Mouse (Mus musculus) thymus, postnatal 0 days (tissue): ENCODE measurements around the gene Stat2. TPM values are rescaled to one million over a fixed set of nuclear protein-coding genes. Genes with fewer than 3 reads are reported as not detected.
"Not testable (repeated sequence)": the region's sequence is repeated elsewhere in the genome, so short reads cannot be mapped to it uniquely, and the experiment has no call there.

ENCODE experiments used
- DNase-seq: peaks from one replicate; pipeline ENCODE4 v3.0.0-alpha.2; 2015; ENCODE audit warnings: low spot score
- polyA plus RNA-seq: library from polyadenylated mRNA; unstranded; fragments of >200 nt; fragmentation: Nextera tagmentation; extraction: Ambion mirVana; gene quantifications from 2 replicates; pipeline ENCODE4 v1.2.1, GENCODE M21; 2015

Gene Stat2
- polyA plus RNA-seq, 1 experiment from 2014 or later: 25.1 TPM

DNA sequence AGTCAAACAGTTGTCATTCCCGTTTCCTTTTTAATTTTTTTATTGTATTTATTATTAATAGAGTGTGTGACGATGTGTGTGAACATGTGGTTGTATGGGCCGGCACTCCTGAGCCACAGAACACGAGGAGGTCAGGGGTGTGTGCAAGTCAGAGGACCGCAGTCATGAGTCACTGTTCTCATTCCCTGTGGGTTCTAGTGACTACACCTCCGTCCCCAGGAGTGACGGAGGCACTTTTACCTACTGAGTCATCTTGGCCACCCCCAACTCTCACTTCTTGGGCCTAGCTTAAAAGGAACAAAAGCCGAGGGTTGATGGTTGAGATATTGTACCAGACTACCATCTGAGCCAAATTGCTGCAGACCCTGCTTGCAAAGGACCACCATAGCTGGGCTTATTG lies 14.0 kb upstream of the Stat2 start:
- DNase-seq: no peak

DNA sequence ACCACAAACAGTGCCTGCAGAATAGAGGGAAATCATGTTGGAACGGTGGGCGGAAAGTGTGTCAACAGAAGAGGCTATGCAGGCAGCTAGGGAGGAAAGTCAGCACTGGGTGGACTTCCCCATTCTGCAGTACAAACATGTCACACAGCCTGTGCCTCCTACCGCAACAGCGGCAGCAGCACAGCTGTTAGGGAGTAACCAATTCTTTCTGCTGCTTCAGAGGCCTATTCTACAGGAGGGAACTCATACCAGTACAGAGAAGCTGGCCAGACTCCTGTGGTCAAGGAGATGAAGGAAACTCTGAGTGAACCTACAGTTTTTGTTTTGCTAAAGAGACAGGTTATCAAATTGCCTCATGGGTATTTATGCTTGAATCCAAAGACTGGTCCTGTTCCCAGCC lies 11.4 kb upstream of the Stat2 start:
- DNase-seq: peak; percentile 54

DNA sequence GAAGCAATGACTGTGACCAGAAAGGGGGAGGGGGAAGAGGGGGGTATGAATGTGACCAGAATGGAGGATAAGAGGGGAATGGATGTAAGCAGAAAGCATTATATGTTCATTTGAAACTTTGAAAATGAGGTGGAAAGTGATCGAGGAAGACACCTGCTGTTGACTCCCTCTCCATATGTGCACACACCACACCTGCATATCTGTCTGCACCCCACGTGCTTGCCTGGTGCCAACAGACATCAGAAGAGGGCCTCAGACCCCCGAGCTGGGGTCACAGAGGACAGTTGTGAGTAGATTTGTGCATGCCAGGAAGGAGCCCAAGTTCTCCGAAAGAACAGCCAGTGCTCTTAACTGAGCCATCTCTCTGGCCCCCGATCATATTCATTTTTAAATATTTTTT lies 10.4 kb upstream of the Stat2 start:
- peak; percentile 52 for DNase-seq

DNA sequence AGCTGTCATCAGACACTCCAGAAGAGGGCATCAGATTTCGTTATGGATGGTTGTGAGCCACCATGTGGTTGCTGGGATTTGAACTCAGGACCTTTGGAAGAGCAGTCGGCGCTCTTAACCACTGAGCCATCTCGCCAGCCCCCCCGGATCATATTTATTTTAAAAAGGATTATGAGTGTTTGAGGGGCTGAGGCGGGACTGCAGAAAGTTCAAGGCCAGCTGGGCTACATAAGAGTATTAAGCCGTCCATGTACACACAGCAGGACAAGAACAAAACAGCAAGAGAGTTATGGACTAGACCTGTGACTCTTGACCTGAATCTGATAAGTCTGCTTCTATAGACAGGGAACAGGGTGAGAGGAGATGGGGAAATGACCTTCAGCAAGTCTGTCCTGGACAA lies 10.0 kb upstream of the Stat2 start:
- DNase-seq: not testable (repeated sequence)

DNA sequence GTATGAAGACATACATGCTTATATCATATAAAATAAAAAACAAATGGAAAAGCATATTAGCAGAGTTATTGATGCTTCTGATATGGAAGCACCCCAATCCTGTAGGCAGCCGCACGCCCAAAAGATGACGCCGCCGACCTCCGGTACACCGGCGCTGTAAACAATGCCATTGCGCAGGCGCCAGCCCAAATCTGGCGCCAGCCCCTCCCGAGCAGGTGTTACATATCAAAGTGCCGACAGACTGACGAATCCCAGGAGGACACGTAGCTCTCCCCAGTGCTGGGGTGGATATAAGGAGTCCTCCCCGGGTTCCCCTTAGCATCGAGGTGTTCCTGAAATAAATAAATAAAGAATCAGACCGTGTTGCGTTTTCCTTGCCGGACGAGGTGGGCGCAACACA lies 8.1 kb upstream of the Stat2 start:
- DNase-seq: no peak

DNA sequence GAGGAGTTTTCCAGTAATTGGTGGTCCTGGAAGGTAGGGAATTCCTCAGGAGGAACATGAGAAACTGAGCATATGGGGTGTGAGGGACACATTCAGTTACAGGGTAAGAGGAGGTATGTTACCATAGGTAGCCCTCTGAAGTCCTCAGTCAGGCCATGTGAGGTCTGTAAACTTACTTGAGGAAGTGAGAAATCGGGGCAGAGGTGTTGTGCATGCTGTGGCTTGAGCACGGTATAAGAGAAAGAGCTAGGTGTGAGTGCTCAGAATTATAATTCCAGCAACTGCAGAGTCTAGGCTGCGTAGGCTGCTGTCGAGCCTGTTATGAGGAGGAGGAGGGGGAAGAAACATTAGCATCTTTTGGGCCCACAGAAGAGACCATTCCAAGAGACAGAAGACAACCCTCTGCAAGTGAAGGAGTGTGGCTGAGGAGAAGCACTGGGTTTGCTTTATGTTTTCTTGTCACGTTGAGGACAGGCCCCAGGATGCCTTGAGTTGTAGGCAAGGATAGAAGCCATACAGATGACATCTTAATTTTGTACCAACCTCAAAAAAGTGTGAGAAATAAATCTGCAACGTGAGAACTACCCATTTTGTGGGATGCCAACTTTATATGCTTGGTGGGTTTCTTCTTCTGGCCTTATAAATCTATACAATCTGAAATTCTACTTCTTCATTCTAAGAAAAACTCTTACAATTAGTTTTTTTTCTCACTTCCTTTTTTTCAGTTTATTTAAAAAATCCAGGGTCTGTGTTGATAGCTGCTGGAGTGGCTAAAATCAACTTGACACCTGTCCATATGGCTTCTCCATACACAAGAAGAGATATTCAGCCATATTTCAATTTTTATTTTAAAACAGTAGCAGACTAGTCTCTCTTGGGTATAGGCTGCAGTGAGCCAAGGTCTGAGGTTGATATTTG lies 6.7 kb upstream of the Stat2 start:
- DNase-seq: no peak

DNA sequence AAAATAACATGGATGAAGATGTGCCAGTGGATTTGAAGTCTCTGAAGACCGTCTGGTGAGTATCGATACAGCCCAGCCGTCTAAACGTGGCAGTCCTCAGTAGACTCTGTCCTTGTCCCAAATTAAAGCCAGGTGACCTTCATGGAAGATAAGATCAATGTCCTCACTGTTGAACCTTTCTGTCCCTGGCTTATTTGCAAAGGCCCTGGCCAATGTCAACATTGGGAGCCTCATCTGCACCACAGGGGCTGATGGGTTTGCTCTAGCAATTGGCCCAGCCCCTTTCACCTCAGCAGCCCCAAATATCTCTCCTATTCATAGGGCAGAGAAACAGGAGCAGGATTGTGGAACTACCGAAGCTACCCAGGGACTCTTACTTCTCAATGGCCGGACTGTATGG lies 2.0 kb upstream of the Stat2 start, which contains the start of gene Apof:
Gene Apof (plus strand): TSS at position 301 of the 400 bp plus-strand sequence.
- no peak for DNase-seq

DNA sequence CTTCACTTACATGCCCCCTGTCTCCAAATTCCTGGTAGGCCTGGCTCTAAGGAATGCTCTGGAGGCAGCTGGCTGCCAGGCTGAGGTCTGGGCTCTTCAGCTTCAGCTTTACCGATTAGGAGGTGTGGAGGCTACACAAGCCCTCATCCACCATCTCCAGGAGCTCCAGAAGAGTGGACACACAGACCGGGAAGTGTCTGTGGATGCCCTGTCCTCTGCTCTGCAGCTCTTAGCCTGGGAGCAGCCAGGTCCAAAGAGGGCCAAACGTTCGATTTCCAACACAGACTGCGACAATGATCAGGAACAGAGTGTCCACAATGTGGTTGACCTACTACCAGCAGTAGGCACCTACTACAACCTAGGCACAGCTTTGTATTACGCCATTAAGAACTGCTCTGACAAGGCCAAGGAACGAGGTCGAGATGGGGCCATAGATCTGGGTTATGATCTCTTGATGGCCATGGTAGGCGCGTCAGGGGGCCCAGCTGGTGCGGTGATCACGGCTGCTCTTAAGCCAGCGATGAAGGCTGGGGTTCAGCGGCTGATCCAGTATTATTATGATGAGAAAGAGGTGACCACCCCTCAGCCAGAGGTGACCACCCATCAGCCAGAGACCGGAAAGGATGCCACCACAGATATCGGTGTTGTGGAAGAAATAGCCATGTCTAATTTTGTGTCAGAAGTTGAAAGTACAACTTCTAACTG lies 1.0 kb upstream of the Stat2 start:
- DNase-seq: no peak

DNA sequence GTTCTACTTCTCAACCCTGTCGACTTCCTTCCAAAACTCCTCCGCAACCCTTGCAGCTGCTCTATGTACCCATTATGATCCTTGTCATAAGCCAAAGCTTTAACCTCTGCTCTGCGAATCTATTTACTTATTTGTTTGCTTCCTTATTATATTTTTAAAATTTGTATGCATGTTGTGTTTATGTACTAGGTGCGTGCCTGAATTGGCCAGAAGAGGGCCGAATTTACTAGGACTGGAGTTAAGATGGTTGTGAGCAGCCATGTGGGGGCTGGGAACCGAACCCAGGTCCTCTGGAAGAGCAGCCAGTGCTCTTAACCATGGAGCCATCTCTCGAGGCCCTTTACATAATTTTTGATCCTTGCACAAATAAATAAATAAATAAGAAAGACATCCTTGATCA lies 507 bp downstream of the Stat2 start:
- DNase-seq: no peak

DNA sequence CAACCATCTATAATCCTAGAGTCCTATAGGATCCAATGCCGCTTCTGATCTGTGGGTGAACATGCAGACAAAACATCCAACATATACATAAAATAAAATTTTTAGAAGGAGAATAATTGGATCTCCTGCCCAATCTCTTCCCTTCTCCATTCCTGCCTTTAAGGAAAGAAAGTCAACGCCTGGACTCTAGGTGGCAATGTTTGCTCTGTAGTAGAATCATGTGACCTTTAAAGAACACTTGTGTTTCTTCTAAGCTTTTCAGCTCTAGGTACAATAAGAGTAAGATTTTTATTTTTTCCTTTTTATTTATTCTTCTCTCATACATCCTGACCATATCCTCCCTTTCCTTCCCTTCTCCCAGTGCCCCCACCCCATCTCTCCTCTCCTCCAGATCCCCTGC lies 1.5 kb downstream of the Stat2 start:
- DNase-seq: peak; percentile 18

DNA sequence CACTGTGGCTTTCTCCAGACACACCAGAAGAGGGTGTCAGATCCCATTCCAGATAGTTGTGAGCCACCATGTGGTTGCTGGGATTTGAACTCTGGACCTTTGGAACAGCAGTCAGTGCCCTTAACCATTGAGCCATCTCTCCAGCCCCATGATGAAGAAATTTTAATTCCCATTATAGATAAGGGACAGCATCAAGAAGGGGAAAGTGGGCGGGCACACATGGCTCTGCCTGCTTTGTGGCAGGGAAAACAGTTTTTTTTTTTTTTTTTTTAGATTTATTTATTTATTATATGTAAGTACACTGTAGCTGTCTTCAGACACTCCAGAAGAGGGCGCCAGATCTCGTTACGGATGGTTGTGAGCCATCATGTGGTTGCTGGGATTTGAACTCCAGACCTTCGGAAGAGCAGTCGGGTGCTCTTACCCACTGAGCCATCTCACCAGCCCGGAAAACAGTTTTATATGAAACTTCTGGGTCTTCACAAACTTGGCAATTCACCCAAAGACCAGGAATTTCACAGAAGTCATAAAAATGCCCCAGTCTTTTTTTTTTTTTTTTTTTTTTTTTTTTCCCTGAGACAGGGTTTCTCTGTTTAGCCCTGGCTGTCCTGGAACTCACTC lies 2.6 kb downstream of the Stat2 start:
- not testable (repeated sequence) for DNase-seq

DNA sequence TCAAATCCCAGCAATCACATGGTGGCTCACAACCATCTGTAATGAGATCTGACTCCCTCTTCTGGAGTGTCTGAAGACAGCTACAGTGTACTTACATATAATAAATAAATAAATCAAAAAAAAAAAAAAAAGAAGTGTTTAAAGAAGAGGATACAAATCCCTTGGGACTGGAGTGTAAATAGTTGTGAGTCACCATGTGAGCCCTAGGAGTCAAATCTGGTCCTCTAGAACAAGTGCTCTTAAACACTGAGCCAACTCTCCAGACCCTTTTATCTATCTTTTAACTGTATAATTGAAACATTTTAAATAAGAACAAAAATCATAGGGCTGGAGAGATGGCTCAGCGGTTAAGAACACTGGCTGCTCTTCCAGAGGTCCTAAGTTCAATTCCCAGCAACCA lies 5.0 kb downstream of the Stat2 start:
- not testable (repeated sequence) for DNase-seq

DNA sequence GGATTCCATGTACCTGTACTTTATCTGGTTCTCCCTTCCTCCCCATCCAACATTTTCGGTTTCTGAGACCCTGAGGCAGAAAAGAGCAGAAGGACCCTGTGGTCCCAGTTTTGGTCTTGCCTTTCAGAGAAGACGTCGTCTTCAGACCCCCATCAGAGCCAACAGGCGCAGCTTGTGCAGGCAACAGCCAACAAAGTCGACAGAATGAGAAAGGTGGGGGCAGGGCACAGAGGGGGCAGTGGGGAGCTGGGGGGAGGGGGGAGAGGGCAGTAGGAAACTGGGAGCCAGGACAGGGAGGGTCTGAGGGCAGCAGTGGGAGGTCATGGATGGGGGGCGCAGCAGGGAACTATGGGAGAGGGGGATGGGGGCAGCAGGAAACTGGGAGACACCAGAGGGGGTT lies 7.8 kb downstream of the Stat2 start:
- DNase-seq: no peak

DNA sequence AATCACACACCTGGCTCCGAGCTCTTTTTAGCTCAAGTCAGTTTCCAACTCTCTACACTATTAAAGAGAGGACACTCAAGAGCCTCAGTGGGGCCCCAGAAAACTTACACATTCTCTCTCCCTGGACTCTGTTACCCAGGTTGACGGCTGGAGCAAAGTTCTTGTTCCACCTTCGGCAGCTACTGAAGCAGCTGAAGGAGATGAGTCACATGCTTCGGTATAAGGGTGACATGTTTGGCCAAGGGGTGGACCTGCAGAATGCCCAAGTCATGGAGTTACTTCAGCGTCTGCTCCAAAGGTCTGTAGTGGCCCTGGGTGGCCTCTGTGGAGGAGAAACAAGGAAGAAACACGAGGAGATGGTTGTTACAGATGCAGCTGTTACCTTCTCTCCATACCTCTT lies 10.6 kb downstream of the Stat2 start:
- DNase-seq: no peak

DNA sequence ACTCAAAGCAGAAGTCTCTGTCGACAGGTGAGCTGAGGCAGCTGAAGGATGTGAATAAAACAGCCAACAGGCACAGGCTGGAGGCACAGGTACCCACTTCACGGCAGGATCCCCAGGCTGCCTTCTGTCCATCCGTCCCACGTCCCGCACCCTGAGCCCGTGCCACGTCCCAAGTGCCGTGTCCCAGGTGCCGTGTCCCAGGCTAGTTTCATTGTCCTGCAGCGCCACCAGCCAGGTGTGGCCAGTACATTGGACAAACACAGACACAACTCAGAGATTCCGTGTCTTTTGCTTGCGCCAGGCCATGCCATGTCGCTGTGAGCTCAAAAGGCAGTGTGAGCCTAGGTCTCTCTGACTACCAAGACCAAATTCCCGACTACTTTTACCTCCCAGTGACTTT lies 11.3 kb downstream of the Stat2 start:
- DNase-seq: no peak

DNA sequence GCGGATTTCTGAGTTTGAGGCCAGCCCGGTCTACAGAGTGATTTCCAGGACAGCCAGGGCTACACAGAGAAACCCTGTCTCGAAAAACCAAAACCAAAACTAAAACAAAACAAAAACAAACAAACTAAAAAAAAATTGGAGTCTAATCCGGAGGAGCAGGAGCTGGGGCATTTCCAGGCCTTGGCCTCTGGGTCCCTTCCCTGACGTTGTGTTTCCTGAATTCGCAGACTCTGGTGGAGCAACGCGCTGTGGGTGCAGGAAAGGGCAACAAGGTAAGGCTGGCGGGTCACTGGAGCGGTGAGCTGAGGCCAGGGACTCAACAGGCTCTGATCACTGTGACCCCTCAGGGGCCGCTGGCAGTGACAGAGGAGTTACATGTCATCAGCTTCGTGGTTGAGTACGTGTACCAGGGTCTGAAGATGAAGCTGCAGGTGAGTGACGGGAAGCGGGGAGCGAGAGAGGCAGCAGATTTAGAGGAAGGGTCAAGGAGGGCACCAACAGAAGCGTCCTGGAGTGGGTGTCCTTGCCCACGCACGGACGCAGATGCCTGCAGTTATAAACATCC lies 12.6 kb downstream of the Stat2 start:
- DNase-seq: no peak

DNA sequence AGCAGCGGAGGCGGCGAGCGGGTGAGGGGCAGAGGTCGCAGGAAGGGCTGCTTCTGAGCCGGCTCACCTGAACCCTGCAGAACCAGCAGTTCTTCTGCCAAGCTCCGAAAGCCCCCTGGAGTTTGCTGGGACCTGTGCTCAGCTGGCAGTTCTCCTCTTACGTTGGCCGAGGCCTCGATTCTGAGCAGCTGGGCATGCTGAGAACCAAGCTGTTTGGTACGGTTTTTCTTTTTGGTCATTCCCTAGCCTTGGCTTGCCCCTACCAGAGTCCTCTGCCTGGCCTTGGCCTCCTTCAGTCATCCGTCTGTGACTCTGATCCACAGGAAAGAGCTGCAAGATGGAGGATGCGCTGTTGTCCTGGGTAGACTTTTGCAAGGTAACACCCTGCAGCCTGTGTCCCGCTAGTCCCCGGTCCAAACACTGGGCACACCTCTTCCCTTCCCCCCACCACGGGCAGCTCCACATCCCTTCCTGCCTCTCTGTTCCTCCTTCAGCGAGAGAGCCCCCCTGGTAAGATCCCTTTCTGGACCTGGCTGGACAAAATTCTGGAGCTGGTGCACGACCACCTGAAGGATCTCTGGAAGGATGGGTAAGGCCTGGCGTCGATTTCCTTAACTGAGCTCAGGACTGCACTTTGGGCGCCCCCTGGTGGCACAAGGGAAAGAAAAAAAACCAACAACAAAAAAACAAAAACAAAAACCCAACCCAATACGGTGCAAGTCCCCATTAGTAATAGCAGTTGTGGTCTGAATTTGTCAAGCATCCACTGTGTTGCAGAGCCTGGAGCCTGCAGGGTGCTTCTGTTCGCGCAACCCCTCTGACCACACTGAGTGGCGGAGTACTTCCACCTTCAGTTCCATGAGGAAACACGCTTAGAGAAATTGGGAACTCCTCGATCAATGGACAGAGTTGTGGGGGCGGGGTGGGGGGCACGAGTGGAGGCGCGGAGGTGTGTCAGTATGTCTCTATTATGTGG lies 13.5 kb downstream of the Stat2 start:
- DNase-seq: peak; percentile 70

DNA sequence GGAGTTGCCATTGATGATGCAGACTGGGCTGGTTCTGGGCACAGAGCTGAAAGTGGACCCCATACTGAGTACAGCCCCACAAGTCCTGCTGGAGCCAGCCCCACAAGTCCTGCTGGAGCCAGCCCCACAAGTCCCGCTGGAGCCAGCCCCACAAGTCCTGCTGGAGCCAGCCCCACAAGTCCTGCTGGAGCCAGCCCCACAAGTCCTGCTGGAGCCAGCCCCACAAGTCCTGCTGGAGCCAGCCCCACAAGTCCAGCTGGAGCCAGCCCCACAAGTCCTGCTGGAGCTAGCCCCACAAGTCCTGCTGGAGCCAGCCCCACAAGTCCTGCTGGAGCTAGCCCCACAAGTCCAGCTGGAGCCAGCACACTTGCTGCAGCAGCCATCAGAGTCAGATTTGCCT lies 20.2 kb downstream of the Stat2 start:
- not testable (repeated sequence) for DNase-seq

DNA sequence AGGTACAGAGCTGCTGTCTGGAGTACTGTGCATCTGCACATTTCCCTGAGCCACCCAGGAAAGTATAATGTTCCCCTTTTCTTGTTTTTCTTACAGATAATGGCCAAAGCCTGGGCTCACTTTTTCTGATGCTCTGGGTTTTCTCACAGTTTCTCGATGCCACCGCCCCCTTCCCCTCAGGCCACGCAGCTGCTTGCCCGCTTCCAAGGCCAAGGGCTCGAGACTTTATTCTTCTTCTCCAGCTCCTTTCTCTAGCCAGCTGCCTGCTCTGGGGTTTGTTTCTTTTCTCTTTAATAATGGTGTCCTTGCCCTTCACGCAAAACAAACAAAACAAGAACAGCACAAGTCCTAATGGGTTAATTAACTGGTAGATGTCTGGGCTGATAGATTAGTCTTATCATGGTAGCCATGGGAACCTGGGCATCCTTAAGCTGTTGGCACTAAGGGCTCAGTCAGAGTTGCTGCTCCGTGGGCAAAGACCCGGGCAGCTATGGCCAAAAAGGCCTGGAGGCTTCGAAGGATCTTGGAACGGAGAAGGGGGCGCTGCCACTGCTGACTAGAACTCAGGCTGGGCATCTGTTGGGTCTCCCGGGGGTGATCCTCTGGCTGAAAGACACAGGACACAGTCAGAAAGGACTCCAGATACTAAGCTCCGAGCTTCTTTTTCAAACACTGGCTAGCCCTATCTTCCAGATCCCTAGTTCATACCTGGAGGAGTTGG lies 26.2 kb downstream of the Stat2 start:
- no peak for DNase-seq

DNA sequence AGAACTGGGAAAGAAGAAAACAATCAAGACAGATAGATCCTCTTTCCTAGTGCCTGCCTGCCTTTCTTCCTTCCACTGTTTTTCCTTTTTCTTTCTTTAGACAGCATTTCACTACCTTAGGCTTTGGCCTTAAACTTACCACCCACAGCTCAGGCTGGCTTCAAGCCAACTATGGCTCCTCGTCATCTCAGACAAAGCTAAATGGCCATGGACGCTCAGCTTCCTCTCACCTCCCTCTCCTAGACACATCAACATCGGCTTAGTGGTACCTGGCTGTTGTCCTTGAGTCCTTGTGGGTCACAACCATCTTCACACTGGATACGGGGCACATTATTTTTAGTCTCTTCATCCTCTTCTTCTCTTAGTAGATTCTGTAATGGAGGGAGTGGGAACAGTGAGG lies 26.9 kb downstream of the Stat2 start:
- DNase-seq: no peak
